ENCODE assay signal across 12 mouse cellular contexts in the genomic region with DNA sequence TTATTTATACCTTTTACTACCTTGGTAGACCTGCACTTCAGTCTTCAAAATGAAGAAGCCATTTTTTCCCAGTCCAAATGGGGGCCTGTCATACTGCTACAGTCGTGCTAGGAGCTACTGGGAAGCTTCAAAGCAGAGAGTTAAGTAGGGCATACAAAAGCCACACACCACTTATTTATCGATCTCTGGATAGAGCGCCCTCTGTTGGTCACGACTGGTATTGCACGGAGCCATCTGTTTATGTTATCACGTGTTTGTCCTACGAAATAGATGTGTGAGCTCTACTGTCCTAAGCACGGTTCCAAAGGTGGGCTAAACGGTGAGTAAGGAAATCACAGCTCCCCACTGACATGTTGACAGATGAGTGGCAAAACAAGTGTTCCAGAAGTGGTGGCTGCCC. TPM values are rescaled to one million over a fixed set of nuclear protein-coding genes. Genes with fewer than 3 reads are reported as not detected.
DNase-seq lines count a peak whose midpoint lies in the region; ATAC-seq and TF ChIP-seq lines count a peak whose summit lies in the region.
"Had no signal": no experiment of that assay in that cellular context is flagged by ENCODE, and none has a peak within 500 bp of the region (broad histone marks: within the 10 kb centered on the region; RNA-seq: fewer than 3 reads in every experiment).

No protein-coding gene starts in this region.

- no peak overlapping the region for H3K27ac ChIP-seq in intestine, postnatal 0 days (ENCODE audit: low read depth, low read length)
- no peak overlapping the region for H3K27ac ChIP-seq in intestine, embryonic 16.5 days (ENCODE audit: low read length)

- H3K4me1 ChIP-seq in intestine, postnatal 0 days (replicated peaks; ENCODE audit: control insufficient read depth, insufficient read depth, low read length) = no peaks in the 10 kb centered on the region
- no peaks in the 10 kb centered on the region for H3K4me1 ChIP-seq in intestine, embryonic 16.5 days (ENCODE audit: control insufficient read depth, insufficient read depth, low read length)

- ATAC-seq in intestine, postnatal 0 days = no peak
- no peak for ATAC-seq in intestine, embryonic 16.5 days
- ATAC-seq in erythroid progenitor cell, adult 5-6 weeks (replicated peaks; ENCODE audit: low FRiP score, poor library complexity, severe bottlenecking) = no peak

- TF ChIP-seq CTCF in intestine, postnatal 0 days (IDR thresholded peaks at IDR 0.05; ENCODE audit: low read depth) = peak; percentile 66

- no peaks in the 10 kb centered on the region for H3K36me3 ChIP-seq in intestine, postnatal 0 days (ENCODE audit: control insufficient read depth, insufficient read depth)
- no peaks in the 10 kb centered on the region for H3K36me3 ChIP-seq in intestine, embryonic 16.5 days (ENCODE audit: control insufficient read depth, insufficient read depth, low read length)

- DNase-seq in thymus, postnatal 4 days = peak; percentile 32
- DNase-seq in thymus, adult 18-20 months = no peak
- DNase-seq in embryo, embryonic 9.5 days (ENCODE audit: extremely low spot score) = peak; percentile 47
- DNase-seq in frontal cortex, postnatal 25 days (ENCODE audit: low spot score in 2 of 2) = no peak
- DNase-seq in urinary bladder, postnatal 14 days (ENCODE audit: low spot score) = no peak
- DNase-seq: gastrocnemius, postnatal 14 days had no signal

- H3K4me3 ChIP-seq in intestine, postnatal 0 days (ENCODE audit: low read depth, low read length) = no peak overlapping the region
- no peak overlapping the region for H3K4me3 ChIP-seq in intestine, embryonic 16.5 days (ENCODE audit: low read length)

- no peak overlapping the region for H3K9ac ChIP-seq in intestine, postnatal 0 days (ENCODE audit: low read depth, low read length)
- no peak overlapping the region for H3K9ac ChIP-seq in intestine, embryonic 16.5 days (ENCODE audit: low read depth, low read length)

- H3K27me3 ChIP-seq in intestine, postnatal 0 days (replicated peaks; ENCODE audit: control insufficient read depth, insufficient read depth, low read length) = no peaks in the 10 kb centered on the region
- H3K27me3 ChIP-seq in intestine, embryonic 16.5 days (replicated peaks; ENCODE audit: control insufficient read depth, insufficient read depth, low read length) = no peaks in the 10 kb centered on the region

- no peaks in the 10 kb centered on the region for H3K9me3 ChIP-seq in intestine, postnatal 0 days (ENCODE audit: control insufficient read depth)
- no peaks in the 10 kb centered on the region for H3K9me3 ChIP-seq in intestine, embryonic 16.5 days (ENCODE audit: control insufficient read depth, low read length)

- H3K4me2 ChIP-seq in intestine, postnatal 0 days (replicated peaks; ENCODE audit: low read depth) = no peak overlapping the region
- no peak overlapping the region for H3K4me2 ChIP-seq in intestine, embryonic 16.5 days (ENCODE audit: low read depth, low read length)

- 10% methylated on average over 9 of the region's 9 CpGs for WGBS in intestine, postnatal 0 days
- WGBS in intestine, embryonic 16.5 days = 10% methylated on average over 9 of the region's 9 CpGs

RNA-seq across cellular contexts. Expression of gene Tcl1, which starts 36.2 kb away (rescaled TPM):
- not detected in 2 replicates for polyA plus RNA-seq in intestine, postnatal 0 days (2015; fragmentation: Nextera tagmentation; extraction: Ambion mirVana)
- not detected in 2 replicates for polyA plus RNA-seq in intestine, embryonic 16.5 days (2015; fragmentation: Nextera tagmentation; extraction: Ambion mirVana)
- total RNA-seq in erythroid progenitor cell, adult 5-6 weeks (2015; ENCODE audit: low replicate concordance) = not detected in 2 replicates
- not detected in 2 replicates for total RNA-seq in erythroid progenitor cell, adult 5-6 weeks (2017; ENCODE audit: low replicate concordance)
- total RNA-seq: gastrocnemius, postnatal 14 days; left cerebral cortex, adult 8-10 months had no signal
- polyA plus RNA-seq: neural tube, embryonic 14.5 days had no signal

RNA-seq across cellular contexts. Expression of gene Tcl1b4, which starts 57.0 kb away (rescaled TPM):
- not detected in 2 replicates for polyA plus RNA-seq in intestine, postnatal 0 days (2015; fragmentation: Nextera tagmentation; extraction: Ambion mirVana)
- polyA plus RNA-seq in intestine, embryonic 16.5 days (2015; fragmentation: Nextera tagmentation; extraction: Ambion mirVana) = not detected in 2 replicates
- total RNA-seq in erythroid progenitor cell, adult 5-6 weeks (2015; ENCODE audit: low replicate concordance) = not detected in 2 replicates
- total RNA-seq in erythroid progenitor cell, adult 5-6 weeks (2017; ENCODE audit: low replicate concordance) = not detected in 2 replicates
- total RNA-seq: adrenal gland, postnatal 4 days; gastrocnemius, postnatal 14 days; left cerebral cortex, adult 8-10 months had no signal
- polyA plus RNA-seq: neural tube, embryonic 14.5 days had no signal

Comparison
In these comparisons a context has a peak if more than half of its experiments do, and no peak if none do; other contexts are left out.
1. DNase-seq: peak in thymus, postnatal 4 days (single experiment) and embryo, embryonic 9.5 days (single experiment); none in thymus, adult 18-20 months (0 of 2), frontal cortex, postnatal 25 days (0 of 2) and urinary bladder, postnatal 14 days (single experiment).